Mouse (Mus musculus) ES-E14 (cell line): ENCODE results near the gene H3f3b.

Experiments
- CHD2 ChIP-seq: IDR thresholded peaks from 2 replicates; pipeline ENCODE4 v1.6.1; 2014; ENCODE audit warnings: mild to moderate bottlenecking, low read depth, low read length, inconsistent platforms
- ZC3H11A ChIP-seq: IDR thresholded peaks from 2 replicates; pipeline ENCODE4 v1.6.1; 2012; ENCODE audit warnings: low read depth, mild to moderate bottlenecking, inconsistent platforms, low read length, borderline replicate concordance

DNA sequence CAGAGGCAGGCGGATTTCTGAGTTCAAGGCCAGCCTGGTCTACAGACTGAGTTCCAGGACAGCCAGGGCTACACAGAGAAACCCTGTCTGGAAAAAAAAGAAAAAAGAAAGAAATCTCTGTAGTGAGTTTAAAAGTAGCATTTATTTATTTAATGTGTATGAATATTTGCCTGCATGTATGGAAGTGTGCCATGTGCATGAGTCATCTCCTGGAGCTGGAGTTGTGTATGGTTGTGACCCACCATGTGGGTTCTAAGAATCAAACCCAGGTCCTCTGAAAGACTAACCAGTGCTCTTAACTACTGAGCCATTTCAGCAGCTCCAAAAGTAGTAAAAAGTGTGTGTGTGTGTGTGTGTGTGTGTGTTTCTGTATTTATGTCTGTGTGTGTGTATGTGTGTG lies 15.5 kb upstream of the H3f3b start:
- no peak for TF ChIP-seq CHD2
- no peak for TF ChIP-seq ZC3H11A
